ENCODE assay signal across 20 mouse cellular contexts in genomic region chr12:70208214-70208613, GRCm38 (mm10). TPM values are rescaled to one million over a fixed set of nuclear protein-coding genes. Genes with fewer than 3 reads are reported as not detected.
A peak's percentile ranks its signal among the peaks of the same experiment; 100 is the strongest.
DNase-seq lines count a peak whose midpoint lies in the region; ATAC-seq lines count a peak whose summit lies in the region.
"Had no signal": no experiment of that assay in that cellular context is flagged by ENCODE, and none has a peak within 500 bp of the region (broad histone marks: within the 10 kb centered on the region; RNA-seq: fewer than 3 reads in every experiment).

No protein-coding gene starts in this region.

- H3K36me3 ChIP-seq in kidney, embryonic 14.5 days (ENCODE audit: control insufficient read depth, insufficient read depth, low read length), result no peaks in the 10 kb centered on the region
- peaks cover 18% of the 10 kb centered on the region for H3K36me3 ChIP-seq in kidney, embryonic 15.5 days
- H3K36me3 ChIP-seq: G1E had no signal

- H3K27ac ChIP-seq in kidney, embryonic 14.5 days (ENCODE audit: low read depth, low read length), result no peak overlapping the region
- no peak overlapping the region for H3K27ac ChIP-seq in kidney, embryonic 15.5 days

- H3K9me3 ChIP-seq in kidney, embryonic 14.5 days (ENCODE audit: control insufficient read depth, low read length), result no peaks in the 10 kb centered on the region
- H3K9me3 ChIP-seq in kidney, embryonic 15.5 days (replicated peaks), result no peaks in the 10 kb centered on the region
- H3K9me3 ChIP-seq: G1E had no signal

- WGBS in kidney, embryonic 14.5 days, result 27% methylated on average over 5 of the region's 5 CpGs
- WGBS in kidney, embryonic 15.5 days, result 34% methylated on average over 5 of the region's 5 CpGs

- no peak overlapping the region for H3K4me2 ChIP-seq in kidney, embryonic 14.5 days (replicated peaks; ENCODE audit: low read depth, low read length)
- H3K4me2 ChIP-seq in kidney, embryonic 15.5 days, result no peak overlapping the region

- no peaks in the 10 kb centered on the region for H3K4me1 ChIP-seq in kidney, embryonic 14.5 days (ENCODE audit: control insufficient read depth, insufficient read depth, low read length)
- 0 out of 2 replicates have a peak, but pooled peaks cover 6% of the 10 kb centered on the region for H3K4me1 ChIP-seq in kidney, embryonic 15.5 days

- ATAC-seq in kidney, embryonic 14.5 days (ENCODE audit: low FRiP score, low TSS enrichment), result peak; percentile 73
- 0 out of 2 replicates have a peak, but pooled peaks have one; percentile 55 for ATAC-seq in kidney, embryonic 15.5 days (replicated peaks; ENCODE audit: low FRiP score)
- ATAC-seq: activated CD4-positive, CD25-positive, alpha-beta regulatory T cell, adult 4 months; CD4-positive, CD25-positive, alpha-beta regulatory T cell, adult 4 months; Patski had no signal

- H3K27me3 ChIP-seq in kidney, embryonic 14.5 days (ENCODE audit: control insufficient read depth, insufficient read depth, low read length), result no peaks in the 10 kb centered on the region
- no peaks in the 10 kb centered on the region for H3K27me3 ChIP-seq in kidney, embryonic 15.5 days
- H3K27me3 ChIP-seq: CH12.LX had no signal

- H3K9ac ChIP-seq in kidney, embryonic 14.5 days (ENCODE audit: low read depth, low read length), result no peak overlapping the region
- no peak overlapping the region for H3K9ac ChIP-seq in kidney, embryonic 15.5 days

- no peak overlapping the region for H3K4me3 ChIP-seq in kidney, embryonic 14.5 days (ENCODE audit: low read length)
- no peak overlapping the region for H3K4me3 ChIP-seq in kidney, embryonic 15.5 days (replicated peaks)

- DNase-seq in kidney, adult 9 months, result no peak
- DNase-seq in kidney, adult 8-10 months, result no peak
- DNase-seq: adrenal gland, adult 2 months; adrenal gland, adult 8-10 months; adrenal gland, postnatal 10 days; adrenal gland, postnatal 14 days; adrenal gland, postnatal 25 days; adrenal gland, postnatal 36 days; B cell, adult 2 months; cerebellum, adult 11 months; cerebellum, adult 11-12 months; cerebellum, adult 18-20 months had no signal

RNA-seq across cellular contexts. Expression of gene Pygl, which starts 23.1 kb away (rescaled TPM):
- polyA plus RNA-seq in kidney, embryonic 14.5 days (2014; fragmentation: Nextera tagmentation; extraction: Ambion mirVana), result 17.8 and 27.5 TPM in 2 replicates
- 37.6 and 38.5 TPM in 2 replicates for polyA plus RNA-seq in kidney, embryonic 15.5 days (2015; fragmentation: Nextera tagmentation; extraction: Ambion mirVana)
- polyA plus RNA-seq: C2C12, G1E had no signal

RNA-seq across cellular contexts. Expression of gene Abhd12b, which starts 54.3 kb away (rescaled TPM):
- polyA plus RNA-seq in kidney, embryonic 14.5 days (2014; fragmentation: Nextera tagmentation; extraction: Ambion mirVana), result not detected in 2 replicates
- not detected in 2 replicates for polyA plus RNA-seq in kidney, embryonic 15.5 days (2015; fragmentation: Nextera tagmentation; extraction: Ambion mirVana)
- polyA plus RNA-seq: adrenal gland, adult 2 months; C2C12; G1E; Patski had no signal
